Mouse (Mus musculus): Measurements from ENCODE around the gene Prrx2. TPM values are rescaled to one million over a fixed set of nuclear protein-coding genes. Genes with fewer than 3 reads are reported as not detected.

Gene Prrx2
- polyA plus RNA-seq, 1 experiment from 2014 or later: 2.3 TPM

GRCm38 (mm10) chr2:30893946-30894345 is 59.2 kb downstream of the Prrx2 start:
- Histone ChIP-seq H3K36me3 (ENCODE audit: control insufficient read depth, insufficient read depth, low read length) (no peaks in the 10 kb centered on the region), H3K27ac (ENCODE audit: low read depth, low read length) (no peak overlapping the region), H3K9me3 (ENCODE audit: control insufficient read depth, low read length) (no peaks in the 10 kb centered on the region), H3K4me3 (ENCODE audit: low read length) (no peak overlapping the region), H3K27me3 (replicated peaks; ENCODE audit: control insufficient read depth, insufficient read depth, low read length) (no peaks in the 10 kb centered on the region), H3K4me1 (ENCODE audit: control insufficient read depth, insufficient read depth, low read depth, low read length) (no peaks in the 10 kb centered on the region; the same call in 1 of the 2 replicates), H3K9ac (ENCODE audit: low read depth, low read length) (no peak overlapping the region), H3K4me2 (ENCODE audit: low read length) (no peak overlapping the region)
- ATAC-seq: no peak
- 93% methylated on average over 7 of the region's 7 CpGs for whole genome bisulfite sequencing

DNA sequence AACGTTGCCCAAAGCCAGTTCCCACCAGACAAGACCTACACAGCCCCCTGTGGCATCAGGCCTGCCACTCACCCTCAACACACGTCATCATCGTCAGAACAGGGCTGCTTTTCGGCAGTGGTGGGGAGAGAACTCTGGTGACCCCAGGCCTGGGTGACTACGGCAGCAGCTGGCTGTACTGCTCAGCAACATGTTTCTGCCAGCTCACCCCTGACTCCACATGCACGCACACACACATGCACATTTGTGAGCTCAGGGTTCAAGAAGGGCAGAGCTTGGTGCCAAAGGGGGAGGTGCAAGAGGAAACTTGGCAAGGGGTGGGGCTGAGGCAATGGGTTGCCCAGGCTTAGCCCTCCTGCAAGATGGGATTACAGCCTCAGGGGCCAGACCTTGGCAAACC is 62.5 kb downstream of the Prrx2 start:
- Histone ChIP-seq H3K4me2 (ENCODE audit: low read length) (no peak overlapping the region), H3K27me3 (replicated peaks; ENCODE audit: control insufficient read depth, insufficient read depth, low read length) (no peaks in the 10 kb centered on the region; the same call in 1 of the 2 replicates), H3K9me3 (ENCODE audit: control insufficient read depth, low read length) (no peaks in the 10 kb centered on the region), H3K9ac (ENCODE audit: low read depth, low read length) (no peak overlapping the region), H3K4me3 (ENCODE audit: low read length) (no peak overlapping the region), H3K27ac (ENCODE audit: low read depth, low read length) (no peak overlapping the region), H3K36me3 (ENCODE audit: control insufficient read depth, insufficient read depth, low read length) (no peaks in the 10 kb centered on the region), H3K4me1 (ENCODE audit: control insufficient read depth, insufficient read depth, low read depth, low read length) (no peaks in the 10 kb centered on the region; the same call in 1 of the 2 replicates)
- ATAC-seq: no peak
- WGBS: 43% methylated on average over 6 of the region's 6 CpGs

DNA sequence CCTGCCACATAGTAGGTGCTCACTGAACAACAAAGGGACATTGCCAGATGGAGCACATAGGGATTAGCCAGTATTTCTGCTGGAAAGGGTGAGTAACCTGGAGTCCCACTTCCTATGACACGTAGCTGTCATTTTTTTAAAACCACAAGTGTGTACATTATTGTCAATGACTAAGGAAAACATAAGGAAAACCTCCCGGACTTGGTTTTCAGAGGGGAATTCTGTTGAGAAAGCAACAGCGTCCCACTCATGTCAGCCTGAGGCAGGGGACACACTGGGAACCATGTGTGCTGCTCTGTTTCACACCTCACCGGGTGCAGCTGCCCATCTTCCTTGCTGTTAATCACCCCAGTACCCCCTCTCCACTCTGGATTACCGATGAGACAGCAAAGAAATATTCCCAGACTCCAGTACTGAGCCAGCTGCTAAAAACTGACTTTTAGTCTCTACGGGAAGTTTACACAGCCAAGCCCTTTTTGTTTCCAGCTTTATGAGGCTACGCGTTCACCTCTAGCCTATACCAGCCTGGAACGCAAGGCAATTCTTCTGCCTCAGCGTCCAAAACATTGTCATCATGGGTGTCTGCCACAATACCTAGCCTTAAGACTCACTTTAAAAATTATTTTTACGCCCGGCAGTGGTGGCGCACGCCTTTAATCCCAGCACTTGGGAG is 64.8 kb downstream of the Prrx2 start:
- H3K9ac ChIP-seq (ENCODE audit: low read depth, low read length): no peak overlapping the region
- ATAC-seq: no peak
- H3K27ac ChIP-seq (ENCODE audit: low read depth, low read length): no peak overlapping the region
- no peak overlapping the region for H3K4me3 ChIP-seq (ENCODE audit: low read length)
- 84% methylated on average over 14 of the region's 14 CpGs for WGBS
- no peaks in the 10 kb centered on the region; the same call in 1 of the 2 replicates for H3K27me3 ChIP-seq (replicated peaks; ENCODE audit: control insufficient read depth, insufficient read depth, low read length)
- peaks cover 9% of the 10 kb centered on the region for H3K4me1 ChIP-seq (ENCODE audit: control insufficient read depth, insufficient read depth, low read depth, low read length)
- H3K36me3 ChIP-seq (ENCODE audit: control insufficient read depth, insufficient read depth, low read length): no peaks in the 10 kb centered on the region
- H3K9me3 ChIP-seq (ENCODE audit: control insufficient read depth, low read length): no peaks in the 10 kb centered on the region
- H3K4me2 ChIP-seq (ENCODE audit: low read length): no peak overlapping the region

DNA sequence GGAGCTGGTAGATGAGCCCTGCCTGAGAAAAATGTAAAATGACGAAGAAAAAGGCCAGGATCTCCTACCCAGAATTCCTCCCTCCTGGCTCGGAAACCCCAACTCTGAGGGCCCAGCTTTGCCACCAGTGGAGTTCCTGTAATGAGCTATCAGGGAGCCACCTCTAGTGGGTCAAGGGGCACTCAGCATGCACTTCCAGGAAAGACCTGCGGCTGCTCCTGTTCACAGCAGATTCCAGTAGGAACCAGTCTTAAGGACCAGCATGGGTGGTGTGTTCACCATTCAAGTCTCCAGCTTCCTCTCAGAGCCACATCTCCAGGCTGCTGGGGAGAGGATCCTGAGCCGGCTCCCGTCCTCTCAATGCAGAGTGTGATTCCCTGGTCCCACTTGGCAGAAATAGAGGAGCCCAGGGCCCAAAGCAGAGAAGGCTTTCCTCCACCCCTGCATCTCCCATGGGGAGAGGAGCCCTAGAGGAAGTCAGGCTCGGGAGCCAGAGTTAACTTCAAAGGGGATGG is 66.9 kb downstream of the Prrx2 start:
- Histone ChIP-seq H3K36me3 (ENCODE audit: control insufficient read depth, insufficient read depth, low read length) (no peaks in the 10 kb centered on the region), H3K27me3 (replicated peaks; ENCODE audit: control insufficient read depth, insufficient read depth, low read length) (no peaks in the 10 kb centered on the region; the same call in none of the 2 replicates), H3K27ac (ENCODE audit: low read depth, low read length) (no peak overlapping the region), H3K4me2 (ENCODE audit: low read length) (no peak overlapping the region; the same call in 1 of the 2 replicates), H3K4me3 (ENCODE audit: low read length) (no peak overlapping the region), H3K9me3 (ENCODE audit: control insufficient read depth, low read length) (no peaks in the 10 kb centered on the region), H3K9ac (ENCODE audit: low read depth, low read length) (no peak overlapping the region), H3K4me1 (ENCODE audit: control insufficient read depth, insufficient read depth, low read depth, low read length) (peaks cover 9% of the 10 kb centered on the region)
- ATAC-seq: no peak
- 61% methylated on average over 6 of the region's 6 CpGs for WGBS

- WGBS: 41% methylated on average over 5 of the region's 8 CpGs
- Histone ChIP-seq H3K9me3 (ENCODE audit: control insufficient read depth, low read length) (no peaks in the 10 kb centered on the region), H3K4me1 (ENCODE audit: control insufficient read depth, insufficient read depth, low read depth, low read length) (peaks cover 9% of the 10 kb centered on the region), H3K4me2 (ENCODE audit: low read length) (peak overlapping the region; percentile 73), H3K27ac (ENCODE audit: low read depth, low read length) (no peak overlapping the region), H3K36me3 (ENCODE audit: control insufficient read depth, insufficient read depth, low read length) (no peaks in the 10 kb centered on the region), H3K9ac (ENCODE audit: low read depth, low read length) (no peak overlapping the region), H3K4me3 (ENCODE audit: low read length) (peak overlapping the region; percentile 42), H3K27me3 (replicated peaks; ENCODE audit: control insufficient read depth, insufficient read depth, low read length) (no peaks in the 10 kb centered on the region; the same call in none of the 2 replicates)
- no peak for ATAC-seq
Observed at GRCm38 (mm10) chr2:30902256-30902655, 67.5 kb downstream of the Prrx2 start.

- Histone ChIP-seq H3K4me3 (ENCODE audit: low read length) (peak overlapping the region; percentile 42), H3K4me1 (ENCODE audit: control insufficient read depth, insufficient read depth, low read depth, low read length) (peaks cover 9% of the 10 kb centered on the region), H3K4me2 (ENCODE audit: low read length) (peak overlapping the region; percentile 73), H3K27ac (ENCODE audit: low read depth, low read length) (no peak overlapping the region), H3K9me3 (ENCODE audit: control insufficient read depth, low read length) (no peaks in the 10 kb centered on the region), H3K9ac (ENCODE audit: low read depth, low read length) (peak overlapping the region; percentile 60), H3K36me3 (ENCODE audit: control insufficient read depth, insufficient read depth, low read length) (no peaks in the 10 kb centered on the region), H3K27me3 (replicated peaks; ENCODE audit: control insufficient read depth, insufficient read depth, low read length) (no peaks in the 10 kb centered on the region; the same call in none of the 2 replicates)
- whole genome bisulfite sequencing: 11% methylated on average over 34 of the region's 37 CpGs
- peak; percentile 65 for ATAC-seq
Observed at GRCm38 (mm10) chr2:30902726-30903722, 68.3 kb downstream of the Prrx2 start.

DNA sequence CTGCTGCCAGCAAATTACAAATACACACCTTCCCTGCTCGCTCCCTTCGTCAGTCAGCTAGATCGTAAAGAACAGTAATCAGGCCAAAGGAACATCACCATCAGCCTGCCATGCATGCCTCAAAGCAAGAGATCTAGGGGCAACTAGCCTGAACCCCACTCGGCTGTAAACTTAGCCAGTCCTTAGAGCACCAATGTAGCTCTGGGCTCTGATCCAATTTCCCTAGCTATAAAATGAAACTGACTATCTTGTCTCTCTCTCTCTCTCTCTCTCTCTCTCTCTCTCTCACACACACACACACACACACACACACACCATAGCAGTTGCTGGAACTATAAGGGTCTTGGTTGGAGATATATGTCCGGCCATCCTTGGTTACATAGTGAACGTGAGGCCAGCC is 69.5 kb downstream of the Prrx2 start:
- 78% methylated on average over 6 of the region's 6 CpGs for WGBS
- Histone ChIP-seq H3K27me3 (replicated peaks; ENCODE audit: control insufficient read depth, insufficient read depth, low read length) (no peaks in the 10 kb centered on the region; the same call in none of the 2 replicates), H3K4me3 (ENCODE audit: low read length) (no peak overlapping the region), H3K36me3 (ENCODE audit: control insufficient read depth, insufficient read depth, low read length) (no peaks in the 10 kb centered on the region), H3K9ac (ENCODE audit: low read depth, low read length) (no peak overlapping the region), H3K9me3 (ENCODE audit: control insufficient read depth, low read length) (no peaks in the 10 kb centered on the region), H3K4me2 (ENCODE audit: low read length) (no peak overlapping the region), H3K27ac (ENCODE audit: low read depth, low read length) (no peak overlapping the region), H3K4me1 (ENCODE audit: control insufficient read depth, insufficient read depth, low read depth, low read length) (peaks cover 9% of the 10 kb centered on the region)
- ATAC-seq: no peak

GRCm38 (mm10) chr2:30904991-30905390 is 70.2 kb downstream of the Prrx2 start:
- no peak overlapping the region for H3K9ac ChIP-seq (ENCODE audit: low read depth, low read length)
- H3K4me1 ChIP-seq (ENCODE audit: control insufficient read depth, insufficient read depth, low read depth, low read length): peaks cover 9% of the 10 kb centered on the region
- H3K27me3 ChIP-seq (replicated peaks; ENCODE audit: control insufficient read depth, insufficient read depth, low read length): no peaks in the 10 kb centered on the region; the same call in none of the 2 replicates
- no peak overlapping the region for H3K4me3 ChIP-seq (ENCODE audit: low read length)
- no peak overlapping the region for H3K4me2 ChIP-seq (ENCODE audit: low read length)
- 81% methylated on average over 7 of the region's 7 CpGs for WGBS
- H3K36me3 ChIP-seq (ENCODE audit: control insufficient read depth, insufficient read depth, low read length): no peaks in the 10 kb centered on the region
- ATAC-seq: no peak
- H3K9me3 ChIP-seq (ENCODE audit: control insufficient read depth, low read length): no peaks in the 10 kb centered on the region
- no peak overlapping the region for H3K27ac ChIP-seq (ENCODE audit: low read depth, low read length)

DNA sequence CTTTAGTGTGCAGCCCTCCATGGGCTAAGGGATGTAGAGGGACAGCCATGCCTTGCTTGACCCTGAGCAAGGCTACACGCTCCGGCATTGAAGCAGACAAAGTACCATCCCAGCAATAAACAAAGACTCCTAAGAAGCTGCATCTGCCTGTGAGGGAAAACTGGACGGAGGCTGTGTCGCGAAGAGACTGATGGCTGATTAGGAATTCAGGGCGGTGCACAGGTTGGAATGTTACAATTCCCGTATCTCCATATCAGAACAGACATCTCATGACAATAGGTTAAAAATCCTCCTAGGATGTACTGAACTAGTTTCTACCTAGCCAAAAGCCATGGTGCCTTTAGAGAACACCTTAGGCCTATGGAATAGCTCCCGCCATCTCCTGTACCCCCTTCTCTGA is 71.1 kb downstream of the Prrx2 start:
- no peak overlapping the region for H3K4me2 ChIP-seq (ENCODE audit: low read length)
- no peak for ATAC-seq
- H3K9ac ChIP-seq (ENCODE audit: low read depth, low read length): no peak overlapping the region
- H3K4me3 ChIP-seq (ENCODE audit: low read length): no peak overlapping the region
- no peaks in the 10 kb centered on the region for H3K9me3 ChIP-seq (ENCODE audit: control insufficient read depth, low read length)
- no peaks in the 10 kb centered on the region for H3K36me3 ChIP-seq (ENCODE audit: control insufficient read depth, insufficient read depth, low read length)
- no peaks in the 10 kb centered on the region; the same call in none of the 2 replicates for H3K27me3 ChIP-seq (replicated peaks; ENCODE audit: control insufficient read depth, insufficient read depth, low read length)
- 72% methylated on average over 8 of the region's 8 CpGs for WGBS
- H3K4me1 ChIP-seq (ENCODE audit: control insufficient read depth, insufficient read depth, low read depth, low read length): peaks cover 9% of the 10 kb centered on the region
- no peak overlapping the region for H3K27ac ChIP-seq (ENCODE audit: low read depth, low read length)
